Mouse (Mus musculus): ENCODE measurements around the gene Zkscan16. TPM values are rescaled to one million over a fixed set of nuclear protein-coding genes. Genes with fewer than 3 reads are reported as not detected.

The Zkscan16 gene
- total RNA-seq, 2 experiments from 2014 or later = 23.2 to 31.1 TPM

DNA sequence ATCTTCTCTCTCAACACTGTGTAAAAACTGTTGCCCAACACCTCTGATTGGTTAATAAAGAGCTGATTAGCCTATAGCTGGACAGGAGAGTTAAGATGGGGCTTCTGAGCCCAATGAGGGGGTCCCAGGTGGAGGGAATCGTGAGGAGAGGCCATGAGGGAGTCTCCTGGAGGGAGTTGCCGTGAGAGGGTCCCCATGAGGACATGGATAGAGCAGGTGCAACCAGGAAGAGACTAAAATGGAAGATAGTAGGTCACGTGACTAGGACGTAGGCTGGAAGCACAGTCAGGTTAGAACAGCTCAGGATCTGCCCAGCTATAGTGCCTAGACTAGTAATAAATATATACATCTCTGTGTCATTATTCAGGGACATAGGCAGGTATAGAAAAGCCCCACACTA is 9.1 kb upstream of the Zkscan16 start:
- intact Hi-C loops (cut with DNase I) = no loop called here
- no peak for DNase-seq (ENCODE audit: low spot score in 2 of 2)

DNA sequence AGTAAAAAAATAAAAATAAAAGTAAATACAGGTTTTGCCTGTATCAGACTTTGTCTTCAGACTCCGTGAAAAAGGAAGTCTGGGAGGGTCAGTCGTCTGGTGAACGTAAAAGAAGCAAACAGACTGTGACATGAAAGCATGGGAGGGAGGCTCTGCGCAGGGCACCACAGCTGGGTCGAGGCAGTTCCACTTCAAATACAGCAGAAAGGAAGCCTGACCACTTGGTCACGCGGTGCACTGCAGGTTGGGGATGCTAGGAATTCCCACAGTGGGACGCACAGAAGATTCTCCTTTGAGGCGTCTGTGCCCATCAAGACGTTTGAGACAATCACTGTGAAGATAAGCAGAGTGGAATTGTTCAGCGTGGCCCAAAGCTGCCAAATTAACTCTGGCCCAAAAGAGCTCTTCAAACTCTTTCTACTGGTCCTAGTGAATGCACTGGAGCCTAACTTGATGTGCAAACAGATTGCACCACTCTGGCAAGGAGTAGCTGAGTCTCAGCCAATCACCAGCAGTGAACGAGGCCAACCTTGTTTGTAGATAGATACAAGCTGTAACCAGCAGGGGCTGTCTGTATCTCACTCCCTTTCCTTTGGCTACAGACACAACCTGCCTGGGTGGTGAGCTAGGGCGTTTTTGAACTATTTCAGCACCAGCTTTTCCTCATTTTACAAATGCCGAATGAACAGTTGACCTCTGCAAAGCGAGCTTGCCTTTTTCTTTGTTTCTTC is 8.5 kb upstream of the Zkscan16 start:
- DNase-seq (ENCODE audit: low spot score in 2 of 2) = peak; percentile 22 to 76
- intact Hi-C loops (cut with DNase I) = no loop called here

DNA sequence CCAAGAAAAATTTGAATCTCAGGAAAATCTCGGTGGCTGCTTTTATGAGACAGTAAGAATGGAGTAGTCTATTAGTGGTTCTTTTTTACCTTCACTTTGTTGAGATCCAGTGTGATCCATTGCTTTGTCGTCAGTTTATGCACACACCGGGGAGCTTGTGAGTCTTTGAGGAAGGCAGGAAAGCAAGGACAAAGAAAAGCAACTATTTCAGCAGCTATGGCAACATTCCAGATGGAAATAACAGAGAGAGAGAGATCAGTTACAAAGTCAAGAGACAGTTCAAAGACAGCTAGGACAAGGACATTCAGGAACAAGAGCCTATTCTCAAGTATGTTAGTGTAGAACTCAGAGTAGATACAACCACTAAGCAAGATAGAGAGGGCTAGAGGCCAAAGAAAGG is 7.6 kb upstream of the Zkscan16 start:
- intact Hi-C loops (cut with DNase I) = no loop called here
- DNase-seq (ENCODE audit: low spot score in 2 of 2) = no peak

DNA sequence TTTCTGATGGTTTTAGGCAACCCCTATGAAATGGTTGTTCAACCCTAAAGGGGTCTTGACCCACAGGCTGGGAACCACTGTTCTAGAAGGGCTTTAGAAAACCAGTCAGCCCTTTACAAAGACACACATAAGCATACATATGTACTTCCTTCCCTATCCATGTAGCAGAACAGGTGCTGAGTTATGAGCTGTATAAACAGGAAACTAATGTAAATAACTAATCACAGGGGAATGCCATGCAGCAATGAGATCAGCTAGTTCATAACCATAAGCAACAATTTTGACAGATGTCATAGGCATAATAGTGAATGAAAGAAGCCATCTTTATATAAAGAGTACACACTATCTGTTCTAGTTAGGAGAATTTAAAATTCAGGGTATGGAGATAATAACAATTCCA is 1.8 kb upstream of the Zkscan16 start:
- intact Hi-C loops (cut with DNase I) = loop anchor here (2.0 kb wide), 1 partner anchor 31 kb away; no protein-coding TSS in a partner anchor
- DNase-seq (ENCODE audit: low spot score in 2 of 2) = no peak

DNA sequence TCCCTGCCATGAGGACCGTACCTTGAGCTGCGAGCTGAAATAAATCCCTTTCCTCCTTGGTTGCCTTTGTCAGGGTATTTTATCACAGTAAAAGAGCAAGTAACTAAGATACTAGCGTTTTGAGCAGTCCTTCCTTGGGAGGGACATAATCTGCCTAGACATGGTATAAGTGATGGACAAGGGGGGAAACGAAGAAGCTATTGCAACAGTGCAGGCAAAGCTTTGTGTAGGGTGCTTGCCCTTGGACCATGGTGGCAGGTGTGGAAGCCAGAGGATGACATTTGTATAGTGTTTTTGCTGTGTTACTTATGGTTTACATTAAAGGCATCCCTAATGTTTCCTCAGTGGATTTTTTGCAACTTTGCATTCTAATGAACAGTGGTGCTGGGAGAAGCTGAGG is 486 bp upstream of the Zkscan16 start:
- intact Hi-C loops (cut with DNase I) = loop anchor here (2.0 kb wide), 1 partner anchor 32 kb away; no protein-coding TSS in a partner anchor
- no peak for DNase-seq (ENCODE audit: low spot score in 2 of 2)

DNA sequence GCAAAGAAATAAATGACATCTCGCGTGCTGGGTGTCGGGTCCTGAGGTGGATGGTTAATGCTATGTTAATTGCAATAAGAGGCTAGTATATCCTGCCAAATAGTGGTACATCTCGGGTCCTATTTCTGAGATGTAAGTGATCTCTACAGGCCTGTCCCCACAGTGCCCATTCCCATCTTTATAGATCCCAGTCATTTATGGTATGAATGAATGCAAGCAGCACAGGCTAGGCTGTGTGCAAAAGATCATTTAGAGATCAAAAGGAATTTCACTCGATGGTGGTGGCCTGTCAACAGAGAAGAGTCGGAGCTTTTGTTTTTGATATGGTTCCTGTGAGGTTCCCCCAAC is 752 bp downstream of the Zkscan16 start:
- no peak for DNase-seq (ENCODE audit: low spot score in 2 of 2)
- intact Hi-C loops (cut with DNase I) = no loop called here

DNA sequence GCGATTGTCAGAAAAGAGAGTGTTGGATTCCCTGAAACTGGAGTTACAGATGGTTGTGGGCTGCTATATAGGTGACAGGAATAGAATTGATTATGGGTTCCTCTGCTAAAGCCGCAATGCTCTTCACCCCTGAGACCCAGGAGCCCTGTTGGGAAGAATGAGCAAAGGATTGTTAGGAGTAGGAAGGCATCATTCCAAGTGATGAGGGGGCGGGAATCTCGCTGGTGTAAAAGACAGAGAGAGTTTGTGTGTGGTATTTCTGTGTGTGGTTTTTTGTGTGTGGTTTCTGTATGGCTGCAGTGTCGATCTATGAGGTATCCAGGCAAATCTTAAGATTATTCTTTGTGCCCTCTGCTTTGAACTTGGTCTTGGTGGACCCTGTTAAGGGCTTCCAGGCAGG is 1.3 kb downstream of the Zkscan16 start:
- DNase-seq (ENCODE audit: low spot score in 2 of 2) = peak; percentile 23 to 68

DNA sequence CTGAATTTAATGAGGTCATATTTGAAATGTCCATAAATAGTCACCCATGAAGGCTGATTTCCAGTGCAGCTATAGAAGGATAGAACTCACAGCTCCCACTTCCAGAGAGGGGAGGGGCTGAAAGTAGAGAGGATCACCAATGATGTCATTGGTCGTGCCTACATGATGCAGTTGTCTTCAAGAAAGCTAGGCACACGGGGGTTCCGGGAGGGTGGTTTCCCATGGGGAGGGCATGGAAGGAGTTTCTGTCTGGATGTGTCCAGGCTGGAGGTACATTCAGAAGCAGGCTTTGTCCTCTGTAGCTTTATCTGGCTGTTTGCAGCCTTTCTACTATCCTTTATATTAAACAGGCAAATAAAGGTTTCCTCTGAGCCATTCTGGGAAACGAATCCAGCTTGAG is 5.0 kb downstream of the Zkscan16 start:
- intact Hi-C loops (cut with DNase I) = no loop called here
- DNase-seq (ENCODE audit: low spot score in 2 of 2) = no peak

More for the DNA sequence above, 1.3 kb downstream of the Zkscan16 start:
- intact Hi-C loops (cut with DNase I) = no loop called here

DNA sequence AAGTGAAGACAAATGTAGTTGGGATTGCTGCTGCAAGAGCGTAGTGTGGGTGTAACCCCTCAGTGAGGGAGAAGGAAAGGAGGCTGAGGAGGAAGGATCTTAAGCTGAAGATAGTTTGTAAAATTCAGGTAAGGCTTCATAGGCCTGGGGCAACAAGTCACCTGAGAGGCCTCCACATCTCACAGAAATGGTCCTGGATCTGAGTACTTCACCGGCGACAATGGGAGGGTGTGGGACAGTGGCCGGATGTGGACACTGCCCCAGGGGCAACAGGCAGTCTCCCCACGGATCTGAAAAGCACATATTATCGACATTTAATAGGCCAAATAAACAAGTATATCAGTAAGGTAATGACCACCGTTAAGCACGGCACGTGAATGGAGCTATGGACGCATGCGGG is 9.2 kb downstream of the Zkscan16 start:
- intact Hi-C loops (cut with DNase I) = no loop called here
- no peak for DNase-seq (ENCODE audit: low spot score in 2 of 2)

DNA sequence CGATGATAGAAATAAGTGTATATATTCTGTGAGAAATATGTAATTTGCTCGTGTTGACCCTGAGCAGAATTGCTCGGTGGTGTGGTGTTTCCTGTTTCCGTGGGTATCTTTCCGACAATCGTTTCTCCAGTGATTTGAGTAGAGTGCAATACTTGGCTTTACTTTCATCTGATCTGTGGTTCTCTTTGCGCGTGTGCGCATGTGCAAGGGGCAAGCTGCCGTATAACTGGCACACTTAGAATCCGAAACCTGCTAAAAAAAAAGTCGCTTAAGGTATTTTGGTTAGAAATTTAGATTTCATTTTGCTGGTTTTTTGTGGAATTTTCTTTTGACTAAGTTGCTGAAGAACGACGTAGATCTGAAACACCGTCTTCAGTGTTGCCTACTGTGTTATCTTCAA is 18.3 kb downstream of the Zkscan16 start:
- intact Hi-C loops (cut with DNase I) = no loop called here
- no peak for DNase-seq (ENCODE audit: low spot score in 2 of 2)

DNA sequence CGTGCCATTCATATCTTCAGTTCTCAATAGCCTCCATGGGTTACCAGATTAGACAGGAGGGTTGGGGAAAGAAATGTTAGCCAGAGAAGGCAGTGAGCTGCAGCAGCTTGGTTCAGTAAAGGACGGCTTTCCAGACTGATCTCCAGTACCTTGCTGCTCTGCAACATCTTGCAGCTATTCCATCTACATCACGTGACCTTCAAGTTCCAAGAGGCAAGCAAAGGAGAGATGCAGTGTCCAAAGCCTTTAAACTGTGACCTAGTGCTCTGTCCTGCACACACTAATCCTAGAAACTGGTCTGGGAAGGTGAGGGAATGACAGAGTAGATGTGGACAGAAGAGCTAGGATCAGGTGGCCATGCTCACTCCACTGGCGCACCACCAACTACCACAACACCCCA is 19.8 kb downstream of the Zkscan16 start:
- intact Hi-C loops (cut with DNase I) = no loop called here
- DNase-seq (ENCODE audit: low spot score in 2 of 2) = no peak

DNA sequence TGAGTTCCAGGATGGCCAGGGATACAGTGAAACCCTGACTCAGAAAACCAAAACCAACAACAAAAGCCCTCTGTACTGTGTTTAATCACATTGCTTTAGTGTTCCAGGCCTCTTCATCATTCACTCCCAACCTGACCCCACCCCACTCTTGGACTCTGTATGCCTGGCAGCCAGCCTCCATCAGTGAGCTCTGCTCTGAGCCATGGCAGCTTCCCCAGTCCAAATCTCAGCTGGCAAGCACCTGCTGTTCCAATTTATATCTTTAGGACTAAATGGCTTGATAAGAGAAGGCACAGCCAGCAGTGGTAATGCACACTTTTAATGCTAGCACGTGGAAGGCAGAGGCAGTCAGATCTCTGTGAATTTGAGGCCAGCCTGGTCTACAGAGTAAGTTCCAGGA is 21.7 kb downstream of the Zkscan16 start:
- DNase-seq (ENCODE audit: low spot score in 2 of 2) = no peak
- intact Hi-C loops (cut with DNase I) = no loop called here

DNA sequence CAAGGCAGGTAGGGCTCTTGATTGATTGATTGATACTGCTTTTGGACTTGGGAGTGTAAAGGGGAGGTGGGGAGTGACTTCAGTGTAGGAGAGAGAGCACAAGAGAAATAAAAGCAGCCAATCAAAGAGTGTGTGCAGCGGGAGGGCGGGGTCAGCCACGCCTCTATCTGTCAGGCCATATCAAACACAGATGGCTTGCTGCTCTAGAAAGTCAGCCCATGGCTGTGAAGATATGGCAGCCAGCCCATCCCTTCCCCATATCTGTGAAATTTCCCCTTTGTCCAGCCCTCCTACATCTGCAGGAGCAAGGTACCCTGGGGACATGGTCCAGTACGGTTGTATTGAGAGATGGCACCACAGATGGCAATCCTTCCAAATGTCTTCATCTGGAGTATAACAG is 27.2 kb downstream of the Zkscan16 start:
- intact Hi-C loops (cut with DNase I) = no loop called here
- no peak for DNase-seq (ENCODE audit: low spot score in 2 of 2)

DNA sequence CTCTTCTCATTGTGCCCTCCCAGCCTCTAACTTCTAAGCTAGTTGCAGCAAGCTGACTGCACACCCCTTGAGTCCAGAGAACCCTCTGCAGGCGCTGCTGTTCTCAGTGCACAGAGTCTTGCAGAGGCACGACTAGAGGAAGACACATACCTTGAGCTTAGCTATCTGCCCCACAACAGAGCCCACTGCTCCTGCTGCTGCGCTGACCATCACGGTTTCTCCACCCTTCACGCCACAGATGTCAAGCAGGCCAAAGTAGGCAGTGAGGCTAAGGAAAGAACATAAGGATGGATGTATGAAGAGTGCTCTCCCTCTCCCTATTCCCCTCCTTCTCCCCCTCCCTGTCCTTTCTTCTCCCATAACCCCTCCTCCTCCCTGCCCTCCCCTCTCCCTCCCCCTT is 32.3 kb downstream of the Zkscan16 start:
- intact Hi-C loops (cut with DNase I) = no loop called here
- DNase-seq (ENCODE audit: low spot score in 2 of 2) = no peak

DNA sequence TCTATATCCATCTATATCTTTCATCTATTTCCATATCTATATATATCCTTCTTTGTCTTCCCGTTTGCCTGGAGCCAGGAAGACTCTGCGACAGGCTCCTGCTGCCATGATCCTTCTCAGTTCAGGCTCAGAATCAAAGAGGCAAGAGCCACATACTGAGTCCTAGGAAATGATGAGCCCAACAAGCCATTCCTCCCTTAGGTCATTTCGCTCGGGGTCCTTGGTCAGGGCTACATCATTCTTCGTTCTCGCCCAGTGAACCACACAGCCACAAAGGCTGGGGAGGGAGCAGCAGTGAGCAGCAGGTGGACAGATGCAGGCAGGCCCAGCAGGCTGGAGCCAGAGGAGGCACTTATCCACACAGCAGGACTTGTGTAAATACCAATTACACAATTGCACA is 38.0 kb downstream of the Zkscan16 start:
- intact Hi-C loops (cut with DNase I) = no loop called here
- no peak for DNase-seq (ENCODE audit: low spot score in 2 of 2)

DNA sequence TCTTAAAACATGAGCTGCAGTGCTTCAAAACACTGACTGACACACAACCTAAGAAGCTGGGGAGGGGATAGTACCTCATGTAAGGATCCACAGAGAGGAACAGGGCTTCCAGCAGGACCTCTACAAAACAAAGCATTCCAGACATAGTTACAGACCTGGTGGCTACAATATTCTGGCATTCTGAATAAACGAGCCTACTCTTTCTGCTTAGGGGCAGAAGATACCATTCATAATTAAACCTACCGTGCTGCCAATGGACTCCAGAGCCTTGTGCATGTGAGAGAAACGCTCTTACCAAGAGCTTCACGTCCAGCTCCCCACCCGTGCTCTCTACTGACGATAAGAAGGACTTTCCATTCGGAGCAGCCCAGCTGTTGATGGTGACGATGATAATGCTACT is 39.4 kb downstream of the Zkscan16 start:
- DNase-seq (ENCODE audit: low spot score in 2 of 2) = no peak
- intact Hi-C loops (cut with DNase I) = no loop called here

DNA sequence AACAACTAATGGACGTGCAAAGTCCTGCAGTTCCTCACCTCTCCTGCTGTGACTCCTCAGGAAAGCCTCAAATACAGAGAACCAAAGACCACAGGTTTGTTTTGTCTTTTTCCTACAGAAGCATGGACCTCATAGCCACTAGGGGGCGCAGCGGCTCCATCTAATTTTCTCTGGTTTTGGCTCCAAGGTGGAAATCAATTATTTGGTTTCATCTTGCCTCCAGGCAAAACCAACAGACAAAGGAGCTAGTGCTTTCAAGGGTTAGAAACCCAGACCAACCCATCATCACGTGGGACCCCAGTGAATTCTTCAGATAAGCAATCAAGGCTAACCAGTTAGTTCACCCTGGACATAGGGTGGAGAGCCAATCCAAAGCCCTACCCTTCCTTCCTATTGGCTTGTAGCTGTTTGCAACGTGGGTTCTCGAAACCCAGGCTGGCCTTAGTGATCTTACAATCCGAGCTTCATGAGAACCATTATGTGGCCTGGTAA is 41.8 kb downstream of the Zkscan16 start:
- intact Hi-C loops (cut with DNase I) = loop anchor here (2.0 to 5.0 kb wide), 2 partner anchors 16 to 202 kb away; partner anchors contain the start of gene Ugcg

DNA sequence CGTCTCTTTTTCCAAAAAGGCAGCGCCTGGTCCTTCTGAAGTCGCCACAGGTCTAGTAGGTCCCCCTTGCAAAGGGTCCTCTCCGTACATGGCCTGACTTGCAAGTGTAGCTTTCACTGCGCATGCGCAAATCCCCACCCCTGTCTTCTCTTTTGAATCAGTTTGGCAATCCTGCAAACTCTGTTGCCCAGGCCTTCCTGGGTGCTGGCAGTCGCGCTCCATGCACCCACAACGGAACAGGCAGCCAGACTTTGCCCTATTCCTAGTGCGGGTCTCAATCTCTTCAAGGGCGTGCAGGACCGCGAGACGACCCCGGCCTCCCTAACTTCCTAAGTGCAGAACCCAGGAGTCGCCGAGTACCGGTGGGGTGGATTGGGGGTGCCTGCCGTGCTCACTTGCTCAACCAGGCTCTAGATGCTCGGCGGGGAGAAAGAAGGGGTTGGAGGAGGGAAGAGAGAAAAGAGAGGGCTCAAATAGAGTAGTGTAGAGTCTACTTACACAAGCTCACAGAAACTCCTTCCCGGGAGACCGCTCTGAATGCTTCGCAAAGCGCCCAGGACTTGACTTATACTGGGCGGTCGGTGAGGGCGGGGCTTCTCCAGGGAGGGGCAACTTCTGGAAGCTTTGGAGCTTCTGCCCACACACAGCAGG is 43.2 kb downstream of the Zkscan16 start, which contains the start of gene Ptgr1:
Ptgr1 (minus strand) TSS at position 580 of the 651 bp plus-strand sequence.
- intact Hi-C loops (cut with DNase I) = loop anchor here (5.0 kb wide), 1 partner anchor 201 kb away; the partner anchor contains the start of gene Ugcg
- DNase-seq (ENCODE audit: low spot score in 2 of 2) = peak; percentile 81 to 88

More for the DNA sequence above, 41.8 kb downstream of the Zkscan16 start:
- peak; percentile 66 to 82 for DNase-seq (ENCODE audit: low spot score in 2 of 2)

DNA sequence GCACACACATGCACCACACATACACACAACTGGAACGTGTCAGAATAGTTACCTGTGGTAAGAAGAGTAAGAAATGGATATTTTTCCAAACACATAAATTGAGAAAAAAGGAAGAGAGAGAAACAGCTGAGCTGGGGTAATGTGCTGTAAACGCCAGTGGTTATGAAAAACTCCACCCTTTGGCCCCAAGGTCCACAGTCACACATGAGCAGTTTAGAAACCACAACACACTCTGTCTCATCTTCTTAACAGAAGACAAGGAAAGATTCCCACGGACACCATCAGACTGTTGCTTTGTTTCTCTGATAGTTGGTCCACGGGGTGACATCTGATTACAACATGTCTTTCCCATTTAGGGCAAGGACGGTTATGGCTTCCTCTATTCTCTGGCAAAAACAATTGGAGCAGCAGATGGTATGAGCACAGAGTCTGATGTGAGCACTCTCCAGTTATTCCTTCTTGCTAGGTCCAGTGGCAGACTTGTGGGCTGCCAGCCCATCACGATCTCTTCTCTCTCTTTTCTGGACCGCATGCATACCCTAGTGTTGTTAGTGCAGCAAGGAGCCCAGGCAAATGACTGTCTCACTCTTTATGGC is 46.0 kb downstream of the Zkscan16 start:
- intact Hi-C loops (cut with DNase I) = loop anchor here (5.0 kb wide), 1 partner anchor 198 kb away; the partner anchor contains the start of gene Ugcg
- no peak for DNase-seq (ENCODE audit: low spot score in 2 of 2)

Data from left cerebral cortex, postnatal 14 days (tissue).